Mouse (Mus musculus) adrenal gland, postnatal 25 days (tissue): ENCODE results near the gene Sav1. TPM values are rescaled to one million over a fixed set of nuclear protein-coding genes. Genes with fewer than 3 reads are reported as not detected.

Experiments used
- DNase-seq: peaks from one replicate; pipeline ENCODE4 v3.0.0; 2021; ENCODE audit warnings: mixed read lengths
- long read RNA-seq: library from polyadenylated mRNA; stranded (forward); transcript quantifications from one replicate; pipeline ENCODE4 v2.0.0, GENCODE M21; 2021
- total RNA-seq: library from RNA; stranded (reverse); gene quantifications from 2 replicates; pipeline ENCODE4 v1.2.3, GENCODE M21; 2021

Gene Sav1
- total RNA-seq, result 45.5 and 46.7 TPM in 2 replicates
- long read RNA-seq, transcript Sav1-201 (5 exons, 2,524 nt), result major isoform, 23 of 29 reads
- long read RNA-seq, partial matches to known transcripts, result 0 of 29 reads
- long read RNA-seq, other reads (novel, unspliced or antisense), result 5 of 29 reads

DNA sequence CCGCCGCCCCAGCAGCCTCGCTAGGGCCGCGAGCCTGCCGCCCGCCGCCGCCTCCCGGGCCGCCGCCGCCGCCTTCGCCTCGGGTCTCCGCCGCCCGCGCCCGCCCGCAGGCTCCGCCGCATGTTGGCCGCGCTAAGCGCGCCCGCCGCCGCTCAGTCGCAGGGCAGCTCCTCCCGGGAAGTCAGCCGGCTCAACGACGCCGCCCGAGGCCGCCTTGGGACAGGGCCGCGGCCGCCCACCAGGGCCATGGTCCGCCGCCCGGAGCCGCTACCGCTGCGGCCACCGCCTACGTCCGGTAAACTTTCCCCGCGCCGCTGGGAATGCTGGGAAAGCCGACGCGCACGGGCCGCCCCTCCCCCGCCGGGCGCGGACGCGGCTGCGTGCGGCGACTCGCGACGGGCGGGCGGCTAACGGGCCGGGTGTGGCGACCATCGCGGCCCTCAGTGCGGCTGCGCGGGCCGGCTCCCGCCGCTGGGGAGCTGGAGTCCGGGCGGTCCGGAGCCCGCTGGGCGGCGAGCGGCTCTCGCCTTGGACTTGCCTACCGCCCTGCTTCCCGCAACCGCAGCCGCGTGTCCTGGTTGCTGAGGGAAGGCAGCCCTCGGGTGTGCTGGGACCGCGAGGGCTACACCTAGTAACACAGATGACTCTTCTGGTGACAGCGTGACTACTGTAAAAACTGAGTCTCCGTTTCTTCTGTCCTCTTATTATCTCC is at the start of gene Sav1:
TSS of gene Sav1 (minus strand) at position 217 of the 712 bp plus-strand sequence.
- DNase-seq, result peak; percentile 90

GRCm38 (mm10) chr12:70026233-70026632 is 39.4 kb upstream of the Sav1 start:
- no peak for DNase-seq

DNA sequence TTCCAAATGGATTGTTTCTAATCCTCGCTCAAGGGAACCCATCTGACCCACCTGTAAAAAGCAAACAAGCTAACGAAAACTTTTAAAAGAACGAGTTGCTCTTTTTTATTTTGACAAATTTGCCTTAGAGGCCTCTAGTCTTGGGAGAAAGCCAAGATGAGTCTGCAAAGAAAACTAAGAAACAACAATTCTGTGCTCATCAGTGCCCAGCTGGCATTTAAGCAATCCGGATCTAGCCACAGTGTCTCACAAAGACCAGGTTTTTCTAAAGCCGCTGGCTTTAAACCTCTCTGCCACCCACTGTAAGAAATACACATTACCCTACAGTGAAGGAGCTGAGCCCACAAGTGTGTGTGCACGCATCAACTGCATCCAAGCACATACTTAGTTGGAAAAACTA is 38.6 kb upstream of the Sav1 start:
- no peak for DNase-seq

DNA sequence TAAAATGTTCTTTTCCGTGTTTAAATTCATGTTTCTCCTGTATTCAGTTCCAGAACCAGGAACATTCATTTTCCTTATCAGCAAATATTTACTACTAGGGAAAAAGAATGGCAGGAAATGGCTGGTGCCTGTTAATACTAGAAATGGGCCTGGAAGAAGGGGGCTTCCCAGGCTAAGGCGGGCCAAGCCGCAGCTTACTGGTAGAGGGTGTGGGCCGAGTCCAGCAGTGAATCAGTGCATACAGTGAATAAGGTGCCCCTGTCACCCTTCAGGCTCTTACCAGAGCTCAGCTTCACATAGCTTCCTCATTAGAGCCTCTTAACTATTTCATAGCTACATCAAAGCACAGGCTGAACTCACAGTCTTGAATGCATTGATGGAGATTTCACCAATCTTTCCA is 36.8 kb upstream of the Sav1 start:
- no peak for DNase-seq

- no peak for DNase-seq
Measured at GRCm38 (mm10) chr12:70018153-70018552, 31.4 kb upstream of the Sav1 start.

GRCm38 (mm10) chr12:70015936-70016335 is 29.1 kb upstream of the Sav1 start:
- DNase-seq, result no peak

- DNase-seq, result no peak
Measured at GRCm38 (mm10) chr12:70011681-70012080, 24.9 kb upstream of the Sav1 start.

GRCm38 (mm10) chr12:70010356-70010755 is 23.6 kb upstream of the Sav1 start:
- no peak for DNase-seq

DNA sequence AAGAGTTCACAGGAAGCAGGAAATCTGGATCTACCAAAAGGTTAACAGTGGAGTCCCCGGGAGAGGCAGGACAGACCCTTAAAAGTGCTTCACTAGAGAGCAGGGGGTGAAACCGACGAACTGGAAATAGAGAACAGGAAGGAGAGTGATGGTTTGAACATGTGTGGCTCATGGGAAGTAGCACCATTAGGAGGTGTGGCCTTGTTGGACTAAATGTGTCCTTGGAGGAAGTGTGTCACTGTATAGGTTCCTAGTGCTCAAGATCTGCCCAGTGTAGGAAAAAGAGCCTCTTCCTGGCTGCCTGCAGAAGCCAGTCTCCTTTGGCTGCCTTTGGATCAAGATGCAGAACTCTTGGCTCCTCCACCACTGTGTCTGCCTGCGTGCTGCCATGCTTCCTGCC is 18.3 kb upstream of the Sav1 start:
- no peak for DNase-seq

GRCm38 (mm10) chr12:69998186-69998983 is 11.6 kb upstream of the Sav1 start:
- DNase-seq, result no peak

DNA sequence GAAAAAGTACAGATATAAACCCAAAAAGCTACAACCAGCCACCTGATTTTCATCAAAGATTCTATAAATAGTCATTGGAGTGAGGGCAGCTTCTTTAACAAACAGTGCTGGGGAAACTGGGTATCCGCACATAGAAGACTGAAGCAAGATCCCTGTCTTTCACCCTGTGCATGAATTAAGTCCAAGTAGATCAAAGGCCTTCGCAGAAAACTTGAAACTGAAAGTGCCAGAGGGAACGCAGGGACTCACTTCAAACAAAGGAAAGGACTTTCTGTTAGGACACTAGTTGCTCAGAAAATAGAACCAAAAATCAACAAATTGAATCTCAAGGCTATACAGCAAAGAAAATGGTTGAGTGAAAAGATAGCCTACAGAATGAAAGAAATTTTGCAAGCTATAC is 8.6 kb upstream of the Sav1 start:
- DNase-seq, result no peak

- DNase-seq, result peak; percentile 41
Measured at GRCm38 (mm10) chr12:69986241-69986762, 500 bp downstream of the Sav1 start.

GRCm38 (mm10) chr12:69985546-69985945 is 1.3 kb downstream of the Sav1 start:
- DNase-seq, result no peak

DNA sequence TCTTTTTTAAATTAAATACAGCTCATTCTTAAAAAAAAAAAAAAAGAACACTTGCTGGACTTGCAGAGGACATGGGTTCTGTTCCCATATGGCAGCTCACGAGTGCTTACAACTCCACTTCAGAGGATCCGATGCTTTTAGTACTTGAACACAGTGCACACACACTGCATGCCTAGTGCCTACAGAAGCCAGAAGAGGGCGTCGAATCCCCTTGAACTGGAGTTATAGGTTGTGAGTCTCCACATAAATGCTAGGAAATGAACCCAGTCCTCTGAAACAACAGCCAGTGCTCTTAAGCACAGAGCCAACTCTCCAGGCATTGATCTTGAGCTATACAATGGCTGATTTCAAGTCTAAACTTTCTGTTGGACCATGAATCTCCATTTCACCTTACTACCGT is 3.9 kb downstream of the Sav1 start:
- no peak for DNase-seq

DNA sequence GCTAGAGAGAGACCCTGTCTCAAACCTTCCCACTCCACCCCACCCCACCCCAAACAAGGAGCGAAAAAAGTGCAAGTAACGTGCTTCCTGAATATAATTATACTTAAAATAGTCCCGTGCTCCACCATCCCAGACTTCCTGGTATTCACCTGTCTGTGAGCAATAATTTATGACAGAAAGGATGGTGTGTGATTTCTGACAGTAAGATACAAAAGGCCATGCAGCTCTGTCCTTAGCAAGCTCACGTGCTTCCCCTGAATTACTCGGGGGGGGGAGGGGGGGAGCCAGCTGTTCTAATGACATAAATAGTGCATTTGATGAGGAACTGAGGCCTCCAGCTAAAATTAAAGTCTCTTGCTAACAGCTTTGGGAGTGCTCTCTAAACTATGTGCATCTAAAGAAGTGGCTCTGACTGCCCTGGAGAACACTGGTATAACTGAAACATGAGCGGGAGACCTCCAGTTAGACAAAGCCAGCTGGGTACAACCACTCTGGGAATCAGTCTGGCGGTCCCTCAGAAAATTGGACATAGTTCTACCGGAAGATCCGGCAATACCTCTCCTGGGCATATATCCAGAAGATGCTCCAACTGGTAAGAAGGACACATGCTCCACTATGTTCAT is 9.3 kb downstream of the Sav1 start:
- no peak for DNase-seq

DNA sequence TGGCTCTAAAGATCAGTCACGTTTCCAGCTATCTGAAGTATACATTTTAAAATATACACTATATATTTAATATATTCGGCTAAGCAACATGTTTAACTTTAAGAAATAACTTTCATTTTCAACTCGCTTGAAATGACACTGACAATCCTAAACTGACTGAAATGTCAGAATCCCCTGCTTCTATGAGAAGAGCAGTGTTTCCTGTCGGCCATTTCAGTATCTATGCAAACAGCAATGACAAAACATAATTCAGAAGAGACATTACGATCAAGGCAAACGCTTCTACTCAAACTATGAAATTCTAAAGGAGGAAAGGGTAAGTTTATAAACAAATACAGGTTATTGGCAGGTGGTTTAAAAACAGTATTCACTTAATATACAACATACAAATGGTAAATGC is 10.1 kb downstream of the Sav1 start:
- no peak for DNase-seq

DNA sequence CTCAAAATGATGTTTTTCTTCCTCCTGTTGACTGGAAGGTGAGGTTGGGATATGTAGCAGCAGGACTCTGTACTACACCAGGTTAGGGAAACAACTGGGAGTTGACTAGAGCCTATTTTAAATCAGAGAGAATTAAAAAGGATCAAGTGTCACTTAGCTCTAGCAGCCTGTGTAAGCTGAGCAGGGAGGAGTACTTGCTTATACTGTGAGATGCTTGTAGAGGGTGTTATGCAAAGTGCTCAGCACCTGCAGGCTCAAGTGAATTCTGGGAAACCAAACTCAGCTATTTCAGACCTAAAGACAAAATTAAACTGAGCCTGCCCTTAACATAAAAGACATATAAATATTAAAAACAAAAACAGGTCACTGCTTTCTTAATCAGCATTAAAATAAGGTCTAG is 13.1 kb downstream of the Sav1 start:
- no peak for DNase-seq

GRCm38 (mm10) chr12:69968154-69968553 is 18.6 kb downstream of the Sav1 start:
- DNase-seq, result no peak

GRCm38 (mm10) chr12:69967112-69967511 is 19.7 kb downstream of the Sav1 start:
- peak; percentile 53 for DNase-seq

GRCm38 (mm10) chr12:69966071-69966470 is 20.7 kb downstream of the Sav1 start:
- no peak for DNase-seq

DNA sequence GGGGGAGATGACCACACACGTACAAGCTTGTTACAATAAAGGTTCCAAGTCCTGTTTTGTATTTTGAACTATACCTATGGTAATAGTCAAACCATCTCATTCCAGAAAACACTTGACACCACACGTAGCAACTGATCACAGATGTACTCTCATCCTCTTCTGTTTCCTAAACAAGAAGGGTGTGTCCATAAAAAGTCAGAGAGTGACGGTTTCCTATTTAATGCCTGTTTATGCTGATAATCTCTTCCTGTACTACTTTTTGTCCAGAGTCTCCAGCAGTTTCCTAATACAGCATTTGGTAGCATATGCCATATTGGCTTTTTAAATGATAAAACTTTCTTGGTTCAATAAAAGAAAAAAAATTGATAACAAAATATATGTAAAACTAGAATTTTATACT is 21.2 kb downstream of the Sav1 start:
- DNase-seq, result no peak

GRCm38 (mm10) chr12:69963141-69963540 is 23.7 kb downstream of the Sav1 start:
- DNase-seq, result no peak

GRCm38 (mm10) chr12:69962468-69962867 is 24.3 kb downstream of the Sav1 start:
- peak; percentile 64 for DNase-seq
